Mouse (Mus musculus) bone marrow macrophage, adult 2 months (primary cell): ENCODE data around the gene 4931406P16Rik.

Source experiments
- CTCF ChIP-seq: IDR thresholded peaks from 2 replicates; pipeline ENCODE4 v1.5.1; 2012; ENCODE audit warnings: low read depth, mild to moderate bottlenecking, low read length, moderate library complexity
- POLR2A ChIP-seq: IDR thresholded peaks from 2 replicates; pipeline ENCODE4 v1.6.1; 2012; ENCODE audit warnings: mild to moderate bottlenecking, low read depth, low read length, borderline replicate concordance

DNA sequence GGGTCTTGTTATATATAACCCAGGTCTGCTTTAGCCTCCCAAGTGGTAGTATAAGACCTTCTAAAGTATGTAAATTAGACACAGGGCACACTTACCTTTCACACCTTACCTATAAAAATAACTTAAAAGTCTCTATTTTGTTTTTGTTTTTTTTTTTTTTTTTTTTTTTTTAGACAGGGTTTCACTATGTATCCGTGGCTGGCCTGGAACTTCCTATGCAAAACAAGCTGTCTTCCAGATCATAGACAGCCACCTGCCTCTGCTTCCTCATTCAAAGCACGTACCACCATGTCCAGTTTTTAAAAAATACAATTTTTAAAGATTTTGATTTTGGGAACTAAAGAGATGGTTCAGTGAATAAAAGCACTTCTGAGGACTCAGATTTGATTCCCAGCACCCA, 23.9 kb upstream of the 4931406P16Rik start:
- TF ChIP-seq POLR2A (no peak), CTCF (no peak)
